Mouse (Mus musculus): ENCODE data around the gene Hist2h2aa2. TPM values are rescaled to one million over a fixed set of nuclear protein-coding genes. Genes with fewer than 3 reads are reported as not detected.
"Not testable (repeated sequence)": the region's sequence is repeated elsewhere in the genome, so short reads cannot be mapped to it uniquely, and the experiment has no call there.

Hist2h2aa2 gene
- polyA plus RNA-seq, 1 experiment from 2014 or later = 54.8 TPM

GRCm38 (mm10) chr3:96219661-96220130 is 20.4 kb downstream of the Hist2h2aa2 start, which contains the start of the genes Bola1 and Hist2h2ab:
Gene Bola1, minus strand, starts transcription at chr3:96219709.
Gene Hist2h2ab, plus strand, starts transcription at chr3:96219865.
- peak; percentile 57 for ATAC-seq (ENCODE audit: insufficient read depth)

GRCm38 (mm10) chr3:96219191-96219641 is 20.9 kb downstream of the Hist2h2aa2 start:
- peak overlapping the region; percentile 64 for H3K4me3 ChIP-seq (replicated peaks)
- peak overlapping the region; percentile 84 for H3K9ac ChIP-seq
- H3K4me1 ChIP-seq (replicated peaks) = peaks cover 43% of the 10 kb centered on the region
- no peaks in the 10 kb centered on the region for H3K9me3 ChIP-seq (replicated peaks)
- H3K27ac ChIP-seq (replicated peaks) = peak overlapping the region; percentile 100
- H3K4me2 ChIP-seq = peak overlapping the region; percentile 88
- H3K27me3 ChIP-seq = no peaks in the 10 kb centered on the region; the same call in 1 of the 2 replicates
- under 1% methylated on average over 12 of the region's 12 CpGs for WGBS (ENCODE audit: insufficient replicate concordance)
- H3K36me3 ChIP-seq (replicated peaks) = no peaks in the 10 kb centered on the region
- ATAC-seq (ENCODE audit: insufficient read depth) = no peak

More at GRCm38 (mm10) chr3:96219661-96220130, 20.4 kb downstream of the Hist2h2aa2 start, which contains the start of the genes Bola1 and Hist2h2ab:
- Histone ChIP-seq H3K27me3 (no peaks in the 10 kb centered on the region; the same call in 1 of the 2 replicates), H3K4me2 (peak within 1 kb of the TSS; percentile 88), H3K9ac (peak within 1 kb of the TSS; percentile 84), H3K9me3 (replicated peaks) (no peaks in the 10 kb centered on the region), H3K4me3 (replicated peaks) (peak within 1 kb of the TSS; percentile 64), H3K4me1 (replicated peaks) (peaks cover 45% of the 10 kb centered on the region), H3K36me3 (replicated peaks) (no peaks in the 10 kb centered on the region), H3K27ac (replicated peaks) (peak within 1 kb of the TSS; percentile 100)
- WGBS (ENCODE audit: insufficient replicate concordance) = under 1% methylated on average over 37 of the region's 37 CpGs

GRCm38 (mm10) chr3:96209242-96209641 is 30.8 kb downstream of the Hist2h2aa2 start:
- H3K27me3 ChIP-seq = peaks cover 17% of the 10 kb centered on the region
- no peak overlapping the region for H3K4me3 ChIP-seq (replicated peaks)
- no peaks in the 10 kb centered on the region for H3K9me3 ChIP-seq (replicated peaks)
- no peak for ATAC-seq (ENCODE audit: insufficient read depth)
- H3K36me3 ChIP-seq (replicated peaks) = no peaks in the 10 kb centered on the region
- H3K9ac ChIP-seq = no peak overlapping the region
- H3K27ac ChIP-seq (replicated peaks) = no peak overlapping the region
- 0 out of 2 replicates have a peak, but pooled peaks cover 5% of the 10 kb centered on the region for H3K4me1 ChIP-seq (replicated peaks)
- 36% methylated on average over 15 of the region's 15 CpGs for WGBS (ENCODE audit: insufficient replicate concordance)
- H3K4me2 ChIP-seq = no peak overlapping the region

- Histone ChIP-seq H3K36me3 (replicated peaks) (no peaks in the 10 kb centered on the region), H3K4me1 (replicated peaks) (0 out of 2 replicates have a peak, but pooled peaks cover 5% of the 10 kb centered on the region), H3K4me2 (no peak overlapping the region), H3K9ac (no peak overlapping the region), H3K9me3 (replicated peaks) (no peaks in the 10 kb centered on the region), H3K4me3 (replicated peaks) (no peak overlapping the region), H3K27me3 (peaks cover 17% of the 10 kb centered on the region), H3K27ac (replicated peaks) (no peak overlapping the region)
- ATAC-seq (ENCODE audit: insufficient read depth) = no peak
- WGBS (ENCODE audit: insufficient replicate concordance) = 65% methylated on average over 3 of the region's 3 CpGs
Observed at GRCm38 (mm10) chr3:96207819-96208218, 32.3 kb downstream of the Hist2h2aa2 start.

GRCm38 (mm10) chr3:96199731-96200130 is 40.3 kb downstream of the Hist2h2aa2 start:
- Histone ChIP-seq H3K9me3 (replicated peaks) (no peaks in the 10 kb centered on the region), H3K9ac (no peak overlapping the region), H3K4me3 (replicated peaks) (no peak overlapping the region), H3K36me3 (replicated peaks) (no peaks in the 10 kb centered on the region), H3K4me1 (replicated peaks) (peaks cover 31% of the 10 kb centered on the region), H3K27me3 (no peaks in the 10 kb centered on the region), H3K4me2 (no peak overlapping the region), H3K27ac (replicated peaks) (no peak overlapping the region)
- no peak for ATAC-seq (ENCODE audit: insufficient read depth)
- 58% methylated on average over 2 of the region's 2 CpGs for WGBS (ENCODE audit: insufficient replicate concordance)

- H3K4me2 ChIP-seq = peak overlapping the region; percentile 99
- not testable (repeated sequence) for H3K36me3 ChIP-seq (replicated peaks); H3K27ac ChIP-seq (replicated peaks); H3K9me3 ChIP-seq (replicated peaks); H3K9ac ChIP-seq; H3K27me3 ChIP-seq; H3K4me3 ChIP-seq (replicated peaks); ATAC-seq (ENCODE audit: insufficient read depth)
- WGBS (ENCODE audit: insufficient replicate concordance) = 16% methylated on average over 8 of the region's 8 CpGs
- peaks cover 31% of the 10 kb centered on the region for H3K4me1 ChIP-seq (replicated peaks)
Observed at GRCm38 (mm10) chr3:96198601-96199251, 41.4 kb downstream of the Hist2h2aa2 start.

- peak overlapping the region; percentile 63 for H3K27ac ChIP-seq (replicated peaks)
- peak overlapping the region; percentile 99 for H3K4me2 ChIP-seq
- H3K4me1 ChIP-seq (replicated peaks) = peaks cover 31% of the 10 kb centered on the region
- H3K9ac ChIP-seq = peak overlapping the region; percentile 57
- peaks cover 6% of the 10 kb centered on the region for H3K27me3 ChIP-seq
- 4% methylated on average over 6 of the region's 6 CpGs for WGBS (ENCODE audit: insufficient replicate concordance)
- peak; percentile 38 for ATAC-seq (ENCODE audit: insufficient read depth)
- H3K4me3 ChIP-seq (replicated peaks) = peak overlapping the region; percentile 73
- no peaks in the 10 kb centered on the region for H3K36me3 ChIP-seq (replicated peaks)
- no peaks in the 10 kb centered on the region for H3K9me3 ChIP-seq (replicated peaks)
Observed at GRCm38 (mm10) chr3:96198181-96198580, 41.9 kb downstream of the Hist2h2aa2 start.

GRCm38 (mm10) chr3:96197129-96197749 is 42.8 kb downstream of the Hist2h2aa2 start:
- peaks cover 16% of the 10 kb centered on the region for H3K27me3 ChIP-seq
- peaks cover 31% of the 10 kb centered on the region for H3K4me1 ChIP-seq (replicated peaks)
- no peaks in the 10 kb centered on the region for H3K36me3 ChIP-seq (replicated peaks)
- peak; percentile 85 for ATAC-seq (ENCODE audit: insufficient read depth)
- under 1% methylated on average over 50 of the region's 50 CpGs for WGBS (ENCODE audit: insufficient replicate concordance)
- no peaks in the 10 kb centered on the region for H3K9me3 ChIP-seq (replicated peaks)
- H3K4me3 ChIP-seq (replicated peaks) = peak overlapping the region; percentile 73
- H3K9ac ChIP-seq = peak overlapping the region; percentile 73
- peak overlapping the region; percentile 99 for H3K4me2 ChIP-seq
- H3K27ac ChIP-seq (replicated peaks) = peak overlapping the region; percentile 90

- H3K27me3 ChIP-seq = peaks cover 19% of the 10 kb centered on the region
- H3K36me3 ChIP-seq (replicated peaks) = no peaks in the 10 kb centered on the region
- H3K4me1 ChIP-seq (replicated peaks) = peaks cover 31% of the 10 kb centered on the region
- H3K9ac ChIP-seq = peak overlapping the region; percentile 73
- WGBS (ENCODE audit: insufficient replicate concordance) = 16% methylated on average over 27 of the region's 27 CpGs
- no peaks in the 10 kb centered on the region for H3K9me3 ChIP-seq (replicated peaks)
- H3K27ac ChIP-seq (replicated peaks) = peak overlapping the region; percentile 90
- H3K4me3 ChIP-seq (replicated peaks) = peak overlapping the region; percentile 73
- H3K4me2 ChIP-seq = peak overlapping the region; percentile 99
- ATAC-seq (ENCODE audit: insufficient read depth) = no peak
Observed at GRCm38 (mm10) chr3:96196437-96197128, 43.5 kb downstream of the Hist2h2aa2 start.

GRCm38 (mm10) chr3:96195616-96196313 is 44.3 kb downstream of the Hist2h2aa2 start:
- WGBS (ENCODE audit: insufficient replicate concordance) = 86% methylated on average over 11 of the region's 11 CpGs
- no peak for ATAC-seq (ENCODE audit: insufficient read depth)
- peak overlapping the region; percentile 99; the same call in 1 of the 2 replicates for H3K4me2 ChIP-seq

More at GRCm38 (mm10) chr3:96195616-96196313, 44.3 kb downstream of the Hist2h2aa2 start:
- H3K4me3 ChIP-seq (replicated peaks) = no peak overlapping the region
- no peaks in the 10 kb centered on the region for H3K36me3 ChIP-seq (replicated peaks)
- peaks cover 31% of the 10 kb centered on the region for H3K4me1 ChIP-seq (replicated peaks)
- H3K27me3 ChIP-seq = peaks cover 19% of the 10 kb centered on the region
- no peak overlapping the region for H3K9ac ChIP-seq
- H3K9me3 ChIP-seq (replicated peaks) = no peaks in the 10 kb centered on the region
- no peak overlapping the region for H3K27ac ChIP-seq (replicated peaks)
